Mouse (Mus musculus) embryonic facial prominence, embryonic 11.5 days (tissue): ENCODE measurements around the gene Rab3a. TPM values are rescaled to one million over a fixed set of nuclear protein-coding genes. Genes with fewer than 3 reads are reported as not detected.

Experiments used
- ATAC-seq: fragments of 200-750 bp; cut with Nextera tagmentation; replicated peaks from 2 replicates; pipeline ENCODE4 v1.8.0; 2017; ENCODE audit warnings: low read depth; ENCODE audit not compliant: insufficient number of reproducible peaks, low FRiP score, low TSS enrichment
- DNase-seq: peaks from one replicate; pipeline ENCODE4 v3.0.0-alpha.2; 2015; ENCODE audit warnings: low spot score
- H3K27ac ChIP-seq: fragments of 300-500 bp; sonication (generic); replicated peaks from 2 replicates; pipeline ENCODE4 v1.5.1; 2014; ENCODE audit warnings: mild to moderate bottlenecking, low read depth, low read length, control low read depth
- H3K27me3 ChIP-seq: fragments of 300-500 bp; sonication (generic); 2 replicates; pipeline ENCODE4 v1.6.1; 2014; ENCODE audit warnings: mild to moderate bottlenecking, low read length, moderate library complexity, mixed read lengths; ENCODE audit not compliant: control insufficient read depth, insufficient read depth
- H3K36me3 ChIP-seq: fragments of 300-500 bp; sonication (generic); replicated peaks from 2 replicates; pipeline ENCODE4 v1.6.1; 2014; ENCODE audit warnings: low read depth, mild to moderate bottlenecking, low read length, moderate library complexity, mixed read lengths; ENCODE audit not compliant: control insufficient read depth, insufficient read depth
- H3K4me1 ChIP-seq: fragments of 300-500 bp; sonication (generic); 2 replicates; pipeline ENCODE4 v1.6.1; 2014; ENCODE audit warnings: low read length, mixed read lengths; ENCODE audit not compliant: control insufficient read depth, insufficient read depth
- H3K4me2 ChIP-seq: fragments of 300-500 bp; sonication (generic); 2 replicates; pipeline ENCODE4 v1.6.1; 2014; ENCODE audit warnings: low read depth, mild to moderate bottlenecking, control low read depth, low read length, moderate library complexity
- H3K4me3 ChIP-seq: fragments of 300-500 bp; sonication (generic); 2 replicates; pipeline ENCODE4 v1.5.1; 2014; ENCODE audit warnings: low read depth, low read length, control low read depth
- H3K9ac ChIP-seq: fragments of 300-500 bp; sonication (generic); replicated peaks from 2 replicates; pipeline ENCODE4 v1.6.1; 2014; ENCODE audit warnings: mild to moderate bottlenecking, control low read depth, low read length
- H3K9me3 ChIP-seq: fragments of 300-500 bp; sonication (generic); replicated peaks from 2 replicates; pipeline ENCODE4 v1.6.1; 2016; ENCODE audit warnings: mild to moderate bottlenecking, low read length, inconsistent platforms, mixed read lengths; ENCODE audit not compliant: control insufficient read depth
- WGBS: fragments of 180-500 bp; shearing (Covaris S2); extraction: QIAGEN DNeasy Blood & Tissue Kit; methylation state at CpG from one replicate; pipeline ENCODE4 v1.1.7; 2014; 5-methylcytosine and 5-hydroxymethylcytosine counted together
- polyA plus RNA-seq: library from polyadenylated mRNA; unstranded; fragments of >200 nt; fragmentation: Nextera tagmentation; extraction: Ambion mirVana; gene quantifications from 2 replicates; pipeline ENCODE4 v1.2.1, GENCODE M21; 2014

Rab3a gene
- polyA plus RNA-seq, 1 experiment from 2014 or later = 24.8 TPM

- Histone ChIP-seq H3K27ac (0 out of 2 replicates have a peak overlapping the region, but pooled peaks have one; percentile 28), H3K4me1 (peaks cover 15% of the 10 kb centered on the region)
These were observed 42.1 kb downstream of the Rab3a start for GRCm38 (mm10) chr8:70796403-70797080.

GRCm38 (mm10) chr8:70797081-70798070, 42.9 kb downstream of the Rab3a start:
- Histone ChIP-seq H3K27me3 (peaks cover 28% of the 10 kb centered on the region), H3K36me3 (no peaks in the 10 kb centered on the region), H3K4me1 (peaks cover 15% of the 10 kb centered on the region), H3K4me2 (peak overlapping the region; percentile 87), H3K4me3 (peak overlapping the region; percentile 52), H3K9ac (peak overlapping the region; percentile 61), H3K9me3 (no peaks in the 10 kb centered on the region), H3K27ac (no peak overlapping the region)
- ATAC-seq (peak; percentile 86), DNase-seq (peak; percentile 94)
- under 1% methylated on average over 51 of the region's 57 CpGs for WGBS

More at GRCm38 (mm10) chr8:70796403-70797080, 42.1 kb downstream of the Rab3a start:
- H3K9me3 ChIP-seq = no peaks in the 10 kb centered on the region
- H3K27me3 ChIP-seq = peaks cover 28% of the 10 kb centered on the region
- no peak for DNase-seq
- no peaks in the 10 kb centered on the region for H3K36me3 ChIP-seq
- H3K4me2 ChIP-seq = peak overlapping the region; percentile 87
- H3K9ac ChIP-seq = peak overlapping the region; percentile 61
- no peak; the same call in 1 of the 2 replicates for ATAC-seq
- peak overlapping the region; percentile 52 for H3K4me3 ChIP-seq
- 2% methylated on average over 54 of the region's 54 CpGs for WGBS

GRCm38 (mm10) chr8:70798281-70798680, 43.8 kb downstream of the Rab3a start:
- peaks cover 28% of the 10 kb centered on the region for H3K27me3 ChIP-seq
- no peaks in the 10 kb centered on the region for H3K9me3 ChIP-seq
- H3K27ac ChIP-seq = no peak overlapping the region
- no peaks in the 10 kb centered on the region for H3K36me3 ChIP-seq
- no peak overlapping the region; the same call in 1 of the 2 replicates for H3K4me3 ChIP-seq
- peaks cover 9% of the 10 kb centered on the region for H3K4me1 ChIP-seq
- 12% methylated on average over 15 of the region's 15 CpGs for WGBS
- H3K4me2 ChIP-seq = peak overlapping the region; percentile 87; the same call in 1 of the 2 replicates
- DNase-seq (no peak), ATAC-seq (no peak)
- no peak overlapping the region; the same call in 1 of the 2 replicates for H3K9ac ChIP-seq

GRCm38 (mm10) chr8:70800648-70801047, 46.2 kb downstream of the Rab3a start:
- Histone ChIP-seq H3K4me1 (peaks cover 9% of the 10 kb centered on the region), H3K9ac (no peak overlapping the region), H3K27ac (no peak overlapping the region), H3K4me3 (no peak overlapping the region), H3K36me3 (no peaks in the 10 kb centered on the region), H3K9me3 (no peaks in the 10 kb centered on the region), H3K4me2 (no peak overlapping the region), H3K27me3 (peaks cover 43% of the 10 kb centered on the region)
- DNase-seq (no peak), ATAC-seq (no peak)
- WGBS = 44% methylated on average over 10 of the region's 10 CpGs

GRCm38 (mm10) chr8:70801156-70801555, 46.7 kb downstream of the Rab3a start:
- Histone ChIP-seq H3K27ac (no peak overlapping the region), H3K27me3 (peaks cover 43% of the 10 kb centered on the region), H3K4me1 (peaks cover 9% of the 10 kb centered on the region), H3K9me3 (no peaks in the 10 kb centered on the region), H3K4me2 (no peak overlapping the region), H3K4me3 (no peak overlapping the region), H3K9ac (0 out of 2 replicates have a peak overlapping the region, but pooled peaks have one; percentile 18), H3K36me3 (no peaks in the 10 kb centered on the region)
- DNase-seq (no peak), ATAC-seq (no peak)
- WGBS = 30% methylated on average over 15 of the region's 15 CpGs

- no peak for DNase-seq
- no peaks in the 10 kb centered on the region for H3K9me3 ChIP-seq
- no peak overlapping the region for H3K9ac ChIP-seq
- H3K4me2 ChIP-seq = no peak overlapping the region
- peaks cover 4% of the 10 kb centered on the region; the same call in 1 of the 2 replicates for H3K4me1 ChIP-seq
- ATAC-seq = no peak
- H3K4me3 ChIP-seq = no peak overlapping the region
- no peak overlapping the region for H3K27ac ChIP-seq
- WGBS = 82% methylated on average over 1 of the region's 1 CpGs
- no peaks in the 10 kb centered on the region for H3K36me3 ChIP-seq
- peaks cover 43% of the 10 kb centered on the region for H3K27me3 ChIP-seq
These were observed 47.4 kb downstream of the Rab3a start for GRCm38 (mm10) chr8:70801830-70802229.

- Histone ChIP-seq H3K9ac (no peak overlapping the region), H3K27ac (no peak overlapping the region), H3K4me1 (peaks cover 3% of the 10 kb centered on the region; the same call in 1 of the 2 replicates), H3K36me3 (no peaks in the 10 kb centered on the region), H3K27me3 (peaks cover 42% of the 10 kb centered on the region), H3K4me3 (no peak overlapping the region), H3K9me3 (no peaks in the 10 kb centered on the region), H3K4me2 (no peak overlapping the region)
- WGBS = 63% methylated on average over 11 of the region's 11 CpGs
- DNase-seq (no peak), ATAC-seq (no peak)
These were observed 48.5 kb downstream of the Rab3a start for GRCm38 (mm10) chr8:70802786-70803510.
